Mouse (Mus musculus): Measurements from ENCODE around the gene Taar7a. TPM values are rescaled to one million over a fixed set of nuclear protein-coding genes. Genes with fewer than 3 reads are reported as not detected.

The Taar7a gene
- total RNA-seq, 1 experiment from 2014 or later = not detected

- no peak for DNase-seq
Observed at GRCm38 (mm10) chr10:23942465-23942864, 50.8 kb downstream of the Taar7a start.

Other genes with a start within 250 kb of the Taar7a start
- 408 and 443 TPM in 2 replicates for gene Rps12, start 206.2 kb downstream of the Taar7a start, total RNA-seq (2021)
- gene Slc18b1, start 196.5 kb downstream of the Taar7a start, total RNA-seq (2021) = 27.7 and 31.4 TPM in 2 replicates
- gene Vnn3, start 142.0 kb downstream of the Taar7a start, total RNA-seq (2021) = 53.8 and 82.3 TPM in 2 replicates
- gene Vnn1, start 98.8 kb downstream of the Taar7a start, total RNA-seq (2021) = 48.8 and 69.8 TPM in 2 replicates
- not detected in 2 replicates for gene Taar1, start 73.1 kb downstream of the Taar7a start, total RNA-seq (2021)
- not detected in 2 replicates for gene Taar2, start 54.9 kb downstream of the Taar7a start, total RNA-seq (2021)
- not detected in 2 replicates for gene Taar3, start 43.9 kb downstream of the Taar7a start, total RNA-seq (2021)
- not detected in 2 replicates for gene Taar4, start 33.0 kb downstream of the Taar7a start, total RNA-seq (2021)
- gene Taar5, start 22.8 kb downstream of the Taar7a start, total RNA-seq (2021) = not detected in 2 replicates
- not detected in 2 replicates for gene Taar6, start 7.8 kb downstream of the Taar7a start, total RNA-seq (2021)
- not detected in 2 replicates for gene Taar7b, start 6.5 kb upstream of the Taar7a start, total RNA-seq (2021)
- not detected in 2 replicates for gene Taar7d, start 33.7 kb upstream of the Taar7a start, total RNA-seq (2021)
- gene Taar7e, start 44.1 kb upstream of the Taar7a start, total RNA-seq (2021) = not detected in 2 replicates
- not detected in 2 replicates for gene Taar7f, start 56.0 kb upstream of the Taar7a start, total RNA-seq (2021)
- gene Taar8a, start 83.0 kb upstream of the Taar7a start, total RNA-seq (2021) = not detected in 2 replicates
- gene Taar8b, start 98.8 kb upstream of the Taar7a start, total RNA-seq (2021) = not detected in 2 replicates
- gene Taar8c, start 108.4 kb upstream of the Taar7a start, total RNA-seq (2021) = not detected in 2 replicates
- gene Taar9, start 116.1 kb upstream of the Taar7a start, total RNA-seq (2021) = not detected in 2 replicates
- 108 and 118 TPM in 2 replicates for gene Stx7, start 155.8 kb upstream of the Taar7a start, total RNA-seq (2021)
- 0.21 TPM in 1 of 2 replicates, not detected in the other for gene Moxd1, start 230.0 kb upstream of the Taar7a start, total RNA-seq (2021)